Mouse (Mus musculus) MEL (cell line): ENCODE measurements around the gene Syt9. TPM values are rescaled to one million over a fixed set of nuclear protein-coding genes. Genes with fewer than 3 reads are reported as not detected.

Experiments used
- DNase-seq: peaks from one replicate; pipeline ENCODE4 v3.0.0; 2011; ENCODE audit warnings: low read depth, low spot score
- H3K27ac ChIP-seq: 2 replicates; pipeline ENCODE4 v1.5.1; 2012; ENCODE audit warnings: low read depth, mild to moderate bottlenecking, control low read depth, low read length, moderate library complexity; ENCODE audit not compliant: control insufficient read depth
- H3K27me3 ChIP-seq, 2 experiments: fragments of 150-350 bp in 1 of 2; sonication (generic) in 1 of 2; 2 replicates each; pipeline ENCODE4 v1.6.1; 2012; ENCODE audit warnings: low read length in 2 of 2, mild to moderate bottlenecking in 2 of 2, improper control_type of control experiment in 1 of 2, moderate library complexity in 1 of 2; ENCODE audit not compliant: insufficient read depth in 2 of 2, control insufficient read depth in 1 of 2
- H3K36me3 ChIP-seq, 2 experiments: 2 replicates each; pipeline ENCODE4 v1.6.1; 2012 to 2014; ENCODE audit warnings: low read length in 2 of 2, improper control_type of control experiment in 1 of 2, inconsistent platforms in 1 of 2, mild to moderate bottlenecking in 1 of 2; ENCODE audit not compliant: insufficient read depth in 2 of 2, control insufficient read depth in 1 of 2
- H3K4me1 ChIP-seq, 2 experiments: fragments of 150-350 bp in 1 of 2; sonication (generic) in 1 of 2; 2 replicates each; pipeline ENCODE4 v1.6.1; 2012; ENCODE audit warnings: low read length in 2 of 2, improper control_type of control experiment in 1 of 2, mild to moderate bottlenecking in 1 of 2; ENCODE audit not compliant: insufficient read depth in 2 of 2, control insufficient read depth in 1 of 2
- H3K4me3 ChIP-seq, 2 experiments: fragments of 150-350 bp in 1 of 2; sonication (generic) in 1 of 2; 2 replicates each; pipeline ENCODE4 v1.5.1; 2012; ENCODE audit warnings: low read depth in 2 of 2, low read length in 2 of 2, mild to moderate bottlenecking in 2 of 2, moderate library complexity in 2 of 2, control low read depth in 1 of 2, improper control_type of control experiment in 1 of 2; ENCODE audit not compliant: control insufficient read depth in 1 of 2, insufficient read depth in 1 of 2
- H3K79me2 ChIP-seq: 2 replicates; pipeline ENCODE4 v1.6.1; 2012; ENCODE audit warnings: mild to moderate bottlenecking, low read length, moderate library complexity; ENCODE audit not compliant: control insufficient read depth, poor library complexity, insufficient read depth
- H3K9ac ChIP-seq: 2 replicates; pipeline ENCODE4 v1.6.1; 2012; ENCODE audit warnings: low read depth, mild to moderate bottlenecking, control low read depth, low read length, moderate library complexity; ENCODE audit not compliant: control insufficient read depth, poor library complexity, severe bottlenecking
- H3K9me3 ChIP-seq: fragments of 150-350 bp; sonication (generic); replicated peaks from 2 replicates; pipeline ENCODE4 v1.6.1; 2012; ENCODE audit warnings: mild to moderate bottlenecking, low read length, improper control_type of control experiment, moderate library complexity; ENCODE audit not compliant: insufficient read depth
- CHD2 ChIP-seq: IDR thresholded peaks from 2 replicates; pipeline ENCODE4 v1.6.1; 2011; ENCODE audit warnings: low read length, improper control_type of control experiment
- CTCF ChIP-seq, 3 experiments: IDR thresholded peaks in 2 of 3; conservative IDR thresholded peaks in 1 of 3; 2 replicates each; pipeline ENCODE4 v1.5.1; 2011 to 2012; ENCODE audit warnings: low read length in 3 of 3, low read depth in 2 of 3, mild to moderate bottlenecking in 2 of 3, improper control_type of control experiment in 1 of 3, inconsistent platforms in 1 of 3, mixed read lengths in 1 of 3, moderate library complexity in 1 of 3; ENCODE audit not compliant: control insufficient read depth in 1 of 3, insufficient read depth in 1 of 3, poor library complexity in 1 of 3, severe bottlenecking in 1 of 3
- ETS1 ChIP-seq: IDR thresholded peaks from 2 replicates; pipeline ENCODE4 v1.6.1; 2012; ENCODE audit warnings: low read depth, mild to moderate bottlenecking, inconsistent platforms, low read length, improper control_type of control experiment, moderate library complexity
- JUND ChIP-seq: IDR thresholded peaks from 2 replicates; pipeline ENCODE4 v1.6.1; 2011; ENCODE audit warnings: low read depth, mild to moderate bottlenecking, improper control_type of control experiment, low read length
- MAZ ChIP-seq: IDR thresholded peaks from 2 replicates; pipeline ENCODE4 v1.6.1; 2012; ENCODE audit warnings: low read depth, mild to moderate bottlenecking, inconsistent platforms, low read length, improper control_type of control experiment
- MEF2A ChIP-seq: IDR thresholded peaks from 2 replicates; pipeline ENCODE4 v1.6.1; 2014; ENCODE audit warnings: low read depth, mild to moderate bottlenecking, inconsistent platforms, low read length, improper control_type of control experiment; ENCODE audit not compliant: poor library complexity, insufficient replicate concordance, severe bottlenecking; ENCODE audit errors: extremely low read depth
- MYB ChIP-seq: IDR thresholded peaks from 2 replicates; pipeline ENCODE4 v1.6.1; 2011; ENCODE audit warnings: mild to moderate bottlenecking, low read depth, low read length, improper control_type of control experiment
- NELFE ChIP-seq: IDR thresholded peaks from 2 replicates; pipeline ENCODE4 v1.6.1; 2011; ENCODE audit warnings: low read depth, low read length, improper control_type of control experiment
- POLR2A ChIP-seq, 2 experiments: IDR thresholded peaks; 2 replicates each; pipeline ENCODE4 v1.6.1; 2011 to 2012; ENCODE audit warnings: low read length in 2 of 2, mild to moderate bottlenecking in 2 of 2, control low read depth in 1 of 2, improper control_type of control experiment in 1 of 2, low read depth in 1 of 2, moderate library complexity in 1 of 2; ENCODE audit not compliant: control insufficient read depth in 1 of 2, insufficient read depth in 1 of 2, poor library complexity in 1 of 2
- POLR2AphosphoS2 ChIP-seq: IDR thresholded peaks from 2 replicates; pipeline ENCODE4 v1.6.1; 2011; ENCODE audit warnings: low read length, improper control_type of control experiment
- POLR2AphosphoS5 ChIP-seq: IDR thresholded peaks from 2 replicates; pipeline ENCODE4 v1.6.1; 2012; ENCODE audit warnings: low read depth, borderline replicate concordance, mild to moderate bottlenecking, inconsistent platforms, low read length, moderate library complexity, mixed read lengths
- RAD21 ChIP-seq: IDR thresholded peaks from 2 replicates; pipeline ENCODE4 v1.6.1; 2011; ENCODE audit warnings: mild to moderate bottlenecking, low read depth, low read length, improper control_type of control experiment
- SIN3A ChIP-seq: IDR thresholded peaks from 2 replicates; pipeline ENCODE4 v1.6.1; 2012; ENCODE audit warnings: low read length, improper control_type of control experiment, inconsistent platforms
- TBP ChIP-seq: IDR thresholded peaks from 2 replicates; pipeline ENCODE4 v1.8.0; 2011; ENCODE audit warnings: low read depth, low read length, improper control_type of control experiment
- USF1 ChIP-seq: IDR thresholded peaks from 2 replicates; pipeline ENCODE4 v1.6.1; 2014; ENCODE audit warnings: low read depth, mild to moderate bottlenecking, inconsistent platforms, low read length, improper control_type of control experiment, moderate library complexity
- USF2 ChIP-seq, 2 experiments: IDR thresholded peaks; 2 replicates each; pipeline ENCODE4 v1.6.1; 2011 to 2012; ENCODE audit warnings: improper control_type of control experiment in 2 of 2, low read length in 2 of 2, borderline replicate concordance in 1 of 2, inconsistent platforms in 1 of 2, low read depth in 1 of 2, mild to moderate bottlenecking in 1 of 2; ENCODE audit not compliant: insufficient read depth in 1 of 2
- ZC3H11A ChIP-seq: IDR thresholded peaks from 2 replicates; pipeline ENCODE4 v1.6.1; 2012; ENCODE audit warnings: low read depth, mild to moderate bottlenecking, inconsistent platforms, low read length, improper control_type of control experiment
- ZKSCAN1 ChIP-seq: IDR thresholded peaks from 2 replicates; pipeline ENCODE4 v1.6.1; 2012; ENCODE audit warnings: low read depth, mild to moderate bottlenecking, inconsistent platforms, low read length, improper control_type of control experiment, moderate library complexity
- ZMIZ1 ChIP-seq: IDR thresholded peaks from 2 replicates; pipeline ENCODE4 v1.6.1; 2012; ENCODE audit warnings: low read depth, mild to moderate bottlenecking, inconsistent platforms, low read length, improper control_type of control experiment, moderate library complexity
- ZNF384 ChIP-seq: IDR thresholded peaks from 2 replicates; pipeline ENCODE4 v1.6.1; 2012; ENCODE audit warnings: low read depth, mild to moderate bottlenecking, inconsistent platforms, low read length, improper control_type of control experiment
- polyA plus RNA-seq, 2 experiments: library from polyadenylated mRNA; stranded (reverse) in 1 of 2; unstranded in 1 of 2; fragments of >175 nt in 1 of 2; fragments of >200 nt in 1 of 2; gene quantifications; 2 replicates each; pipeline versions ENCODE4 v1.2.1 to v1.2.4; 2012; ENCODE audit warnings: low replicate concordance in 2 of 2, low read depth in 1 of 2; ENCODE audit not compliant: insufficient read length in 2 of 2, insufficient read depth in 1 of 2, missing spikeins in 1 of 2
- total RNA-seq: library from RNA; depleted of rRNA; stranded (reverse); fragments of 300-350 nt; gene quantifications from 2 replicates; pipeline ENCODE4 v1.2.3, GENCODE M21; 2012

Gene Syt9
- total and polyA plus RNA-seq, 3 experiments, result not detected

GRCm38 (mm10) chr7:107444579-107444978, 74.1 kb downstream of the Syt9 start:
- H3K9ac ChIP-seq, result no peak overlapping the region
- H3K27ac ChIP-seq, result no peak overlapping the region
- TF ChIP-seq CHD2 (no peak), USF1 (no peak), ZMIZ1 (no peak), ZKSCAN1 (no peak), POLR2AphosphoS2 (no peak), SIN3A (no peak), TBP (no peak), POLR2AphosphoS5 (no peak), MEF2A (no peak), MYB (no peak), POLR2A (IDR thresholded peaks at IDR 0.05; ENCODE audit: control insufficient read depth in 1 of 2, insufficient read depth in 1 of 2, low read depth in 1 of 2, low read length in 2 of 2, poor library complexity in 1 of 2) (no peak)
- H3K36me3 ChIP-seq, result no peaks in the 10 kb centered on the region
- H3K27me3 ChIP-seq, result no peaks in the 10 kb centered on the region
- H3K4me3 ChIP-seq, result no peak overlapping the region
- DNase-seq, result no peak
- H3K9me3 ChIP-seq, result no peaks in the 10 kb centered on the region
- no peaks in the 10 kb centered on the region for H3K79me2 ChIP-seq
- no peaks in the 10 kb centered on the region for H3K4me1 ChIP-seq

- H3K27me3 ChIP-seq, result no peaks in the 10 kb centered on the region
- no peaks in the 10 kb centered on the region for H3K79me2 ChIP-seq
- no peaks in the 10 kb centered on the region for H3K36me3 ChIP-seq
- H3K4me3 ChIP-seq, result no peak overlapping the region
- TF ChIP-seq ZC3H11A (no peak), POLR2AphosphoS2 (no peak), CTCF (IDR thresholded peaks at IDR 0.05 in 2 of 3, conservative IDR thresholded peaks at IDR 0.05 in 1 of 3; ENCODE audit: control insufficient read depth in 1 of 3, insufficient read depth in 1 of 3, low read depth in 2 of 3, low read length in 3 of 3, poor library complexity in 1 of 3, severe bottlenecking in 1 of 3) (no peak), POLR2AphosphoS5 (no peak), JUND (no peak), ZNF384 (no peak), RAD21 (no peak), NELFE (no peak), SIN3A (no peak), MAZ (no peak), USF1 (no peak), USF2 (IDR thresholded peaks at IDR 0.05; ENCODE audit: borderline replicate concordance in 1 of 2, insufficient read depth in 1 of 2, low read depth in 1 of 2, low read length in 2 of 2) (no peak), ETS1 (no peak)
- DNase-seq, result no peak
- no peaks in the 10 kb centered on the region for H3K9me3 ChIP-seq
- H3K4me1 ChIP-seq, result no peaks in the 10 kb centered on the region
- H3K27ac ChIP-seq, result no peak overlapping the region
- H3K9ac ChIP-seq, result no peak overlapping the region
These were observed 84.1 kb downstream of the Syt9 start for GRCm38 (mm10) chr7:107454660-107455059.
